Mouse (Mus musculus): ENCODE measurements around the gene Kcnh1.

Kcnh1 gene

GRCm38 (mm10) chr1:192473134-192473533 is 282.6 kb downstream of the Kcnh1 start:
- DNase-seq: no peak

GRCm38 (mm10) chr1:192476704-192477103 is 286.1 kb downstream of the Kcnh1 start:
- no peak for DNase-seq

GRCm38 (mm10) chr1:192477556-192477955 is 287.0 kb downstream of the Kcnh1 start:
- no peak for DNase-seq

DNA sequence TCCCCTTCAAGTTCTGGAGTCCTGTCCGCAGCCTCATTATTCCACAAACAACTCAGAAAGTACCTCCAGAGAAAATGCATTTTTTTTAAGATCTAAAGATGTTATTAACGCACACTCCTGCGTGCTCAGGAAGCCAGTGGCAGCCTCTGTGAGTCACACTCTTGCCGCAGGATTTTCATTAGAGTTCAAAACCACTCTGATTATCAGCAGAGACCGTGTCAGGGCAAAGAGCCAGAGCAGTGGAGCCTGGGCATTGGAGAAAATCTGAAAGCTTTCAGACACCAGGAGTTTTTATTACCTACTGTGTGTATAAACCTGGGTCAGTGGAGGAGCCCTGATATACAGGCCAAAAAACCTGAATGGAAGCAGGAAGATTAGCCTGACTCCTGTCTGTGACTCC is 287.6 kb downstream of the Kcnh1 start:
- no peak for DNase-seq

DNA sequence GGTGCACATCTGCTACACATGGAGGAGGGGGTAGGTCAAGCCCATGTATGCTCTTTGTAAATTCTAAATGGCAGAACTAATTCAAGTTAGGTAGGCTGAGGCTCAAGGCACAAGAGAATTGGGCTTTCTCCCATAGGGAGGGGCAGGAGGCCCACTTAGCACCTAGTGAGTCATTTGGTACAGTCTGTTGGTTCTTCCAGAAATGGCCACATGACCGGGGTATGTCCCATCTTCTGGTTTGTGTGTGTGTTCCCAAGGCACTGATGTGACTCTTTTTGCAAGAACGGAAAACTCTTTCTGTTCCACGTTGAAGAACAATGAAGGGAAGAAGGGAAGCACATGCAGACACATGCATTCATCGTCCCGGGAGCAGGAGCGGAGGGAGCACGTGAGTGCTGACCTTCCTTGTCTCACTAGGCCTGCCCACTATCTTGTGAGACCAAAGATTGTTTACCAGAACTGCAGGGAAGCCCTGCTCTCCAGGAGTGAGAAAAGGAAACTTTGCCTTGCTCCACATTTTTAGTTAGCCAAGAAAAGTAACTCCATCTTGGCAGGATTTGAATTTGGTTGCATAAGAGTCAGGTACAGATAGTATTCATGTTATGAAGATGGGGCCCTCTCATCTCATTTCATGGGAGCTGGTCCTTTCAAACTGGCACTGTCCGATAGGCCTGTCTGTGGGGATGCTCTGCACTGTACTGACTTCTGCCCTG is 289.7 kb downstream of the Kcnh1 start:
- no peak for DNase-seq

DNA sequence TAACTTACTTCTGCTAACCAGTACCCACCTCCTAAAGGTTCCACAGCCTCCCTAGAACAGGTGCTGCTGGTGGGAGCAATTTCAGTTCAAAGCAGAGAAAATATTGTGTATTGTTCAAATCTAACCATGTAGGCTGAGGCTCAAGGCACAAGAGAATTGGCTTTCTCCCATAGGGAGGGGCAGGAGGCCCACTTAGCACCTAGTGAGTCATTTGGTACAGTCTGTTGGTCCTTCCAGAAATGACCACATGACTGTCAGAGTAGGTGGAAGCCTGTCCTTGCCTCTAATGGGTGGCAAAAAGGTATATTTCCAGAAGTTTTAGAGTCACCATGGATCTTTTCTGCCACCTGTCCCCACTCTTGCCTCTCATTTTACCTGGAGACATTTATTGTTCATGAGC is 290.9 kb downstream of the Kcnh1 start:
- DNase-seq: no peak

DNA sequence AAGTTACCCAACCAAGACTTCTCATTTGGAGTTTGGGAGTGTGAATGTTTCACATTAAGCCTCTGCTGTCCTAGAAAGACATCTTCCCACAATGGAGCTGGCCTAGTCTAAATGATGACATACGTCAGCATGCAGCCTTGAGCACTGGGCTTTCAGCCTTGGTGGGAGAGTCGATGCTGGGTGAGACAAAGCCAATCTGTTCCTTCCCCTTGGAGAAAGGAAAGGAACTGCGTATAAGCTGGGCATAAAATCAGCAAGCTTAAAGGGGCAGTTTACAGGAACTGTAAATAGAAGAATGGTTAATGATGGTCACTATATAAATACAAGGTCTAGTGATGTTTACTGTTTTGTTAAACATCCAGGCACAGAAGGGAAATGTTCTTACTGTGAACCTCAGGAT is 294.5 kb downstream of the Kcnh1 start:
- no peak for DNase-seq

GRCm38 (mm10) chr1:192487571-192487970 is 297.0 kb downstream of the Kcnh1 start:
- peak; percentile 61 for DNase-seq

DNA sequence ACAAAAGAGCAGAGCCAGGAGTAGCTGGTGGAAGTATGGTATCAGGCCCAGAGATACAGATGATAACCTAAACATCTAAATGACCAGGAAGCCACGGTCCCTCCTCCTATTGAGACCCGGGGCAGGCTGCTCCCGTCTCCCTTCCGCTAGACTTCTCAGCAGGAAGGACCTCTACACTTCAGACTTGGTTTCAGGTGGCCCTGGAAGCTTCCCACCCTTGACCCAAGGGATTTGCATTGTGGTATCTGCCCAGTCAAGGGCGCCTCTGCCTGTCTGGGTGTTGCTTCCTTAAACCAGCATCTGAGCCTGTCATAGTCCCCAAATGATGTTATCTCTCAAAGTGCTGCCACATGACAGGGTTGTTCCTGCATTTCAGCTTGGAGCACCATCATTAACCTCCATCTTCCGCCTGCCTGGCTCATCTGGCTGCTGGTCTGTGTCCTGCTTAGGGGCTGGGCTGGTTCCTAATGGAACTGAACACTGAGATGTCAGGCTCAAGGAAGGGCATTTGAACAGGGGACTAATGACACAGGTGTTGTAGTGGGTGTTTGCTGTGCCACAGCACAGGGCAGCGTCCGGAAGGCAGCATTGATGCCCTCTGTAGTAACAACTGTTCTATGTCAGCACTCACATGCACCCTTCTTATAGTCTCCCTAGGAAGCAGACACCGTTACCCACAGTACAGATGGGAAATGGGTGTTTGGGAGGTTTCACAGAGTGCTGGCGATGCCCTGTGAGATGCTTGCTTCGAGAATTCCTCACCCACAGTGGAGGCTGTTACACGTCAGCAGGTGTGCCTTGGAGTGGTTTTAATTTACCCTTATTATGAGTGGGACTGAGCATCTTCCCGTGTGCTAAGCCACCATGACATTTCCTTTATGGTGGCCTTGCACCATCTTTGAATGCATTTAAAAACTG is 299.6 kb downstream of the Kcnh1 start:
- DNase-seq: no peak

- DNase-seq: no peak
These were observed 306.9 kb downstream of the Kcnh1 start for GRCm38 (mm10) chr1:192497505-192497904.

- no peak for DNase-seq
These were observed 311.4 kb downstream of the Kcnh1 start for GRCm38 (mm10) chr1:192502016-192502415.

- DNase-seq: no peak
These were observed 312.3 kb downstream of the Kcnh1 start for GRCm38 (mm10) chr1:192502835-192503234.

DNA sequence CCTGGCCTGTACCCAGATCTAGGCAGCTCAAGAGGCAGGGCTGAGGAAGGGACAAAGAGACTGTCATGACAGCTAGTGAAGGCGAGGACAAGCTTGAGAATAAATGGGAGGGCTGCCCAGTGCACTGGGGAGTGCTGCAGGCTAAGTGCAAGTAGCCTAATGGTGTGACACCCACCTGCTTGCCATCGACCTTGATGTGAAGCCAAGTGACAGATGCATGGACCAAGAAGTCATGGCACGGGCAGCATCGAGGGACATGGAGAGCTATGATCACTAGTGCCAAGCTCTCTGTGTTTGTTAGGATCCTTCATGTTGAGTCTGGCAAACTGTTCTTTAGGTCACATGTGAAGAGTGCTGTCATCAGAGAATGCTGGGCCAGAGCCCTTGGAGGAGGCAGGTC is 313.1 kb downstream of the Kcnh1 start:
- DNase-seq: peak; percentile 39

GRCm38 (mm10) chr1:192512821-192513220 is 322.2 kb downstream of the Kcnh1 start:
- DNase-seq: no peak

GRCm38 (mm10) chr1:192515373-192515772 is 324.8 kb downstream of the Kcnh1 start:
- no peak for DNase-seq

DNA sequence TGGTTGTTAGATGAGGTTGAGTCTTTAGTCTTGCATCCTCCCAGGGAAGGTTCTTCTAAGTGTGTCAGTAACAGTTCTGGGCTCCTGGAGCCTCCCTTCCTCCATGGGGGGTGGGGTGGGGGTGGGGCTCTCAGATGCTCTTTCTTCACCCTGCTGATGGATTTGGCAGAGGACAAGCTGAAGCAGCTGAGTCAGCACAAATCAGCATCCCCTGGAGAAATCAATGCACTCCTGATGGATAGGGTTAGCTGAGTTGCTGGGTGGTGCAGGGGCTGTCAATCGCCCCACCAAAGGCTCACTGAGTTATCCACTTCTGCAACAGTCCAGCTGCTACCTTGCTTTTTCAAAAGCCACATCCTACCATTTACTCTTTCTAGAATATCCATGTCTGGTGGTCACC is 329.1 kb downstream of the Kcnh1 start:
- DNase-seq: no peak

GRCm38 (mm10) chr1:192520836-192521435 is 330.4 kb downstream of the Kcnh1 start:
- no peak for DNase-seq

GRCm38 (mm10) chr1:192522376-192523178 is 332.0 kb downstream of the Kcnh1 start:
- no peak for DNase-seq

GRCm38 (mm10) chr1:192525711-192526350 is 335.3 kb downstream of the Kcnh1 start:
- no peak for DNase-seq

GRCm38 (mm10) chr1:192531490-192532146 is 341.0 kb downstream of the Kcnh1 start:
- DNase-seq: no peak

DNA sequence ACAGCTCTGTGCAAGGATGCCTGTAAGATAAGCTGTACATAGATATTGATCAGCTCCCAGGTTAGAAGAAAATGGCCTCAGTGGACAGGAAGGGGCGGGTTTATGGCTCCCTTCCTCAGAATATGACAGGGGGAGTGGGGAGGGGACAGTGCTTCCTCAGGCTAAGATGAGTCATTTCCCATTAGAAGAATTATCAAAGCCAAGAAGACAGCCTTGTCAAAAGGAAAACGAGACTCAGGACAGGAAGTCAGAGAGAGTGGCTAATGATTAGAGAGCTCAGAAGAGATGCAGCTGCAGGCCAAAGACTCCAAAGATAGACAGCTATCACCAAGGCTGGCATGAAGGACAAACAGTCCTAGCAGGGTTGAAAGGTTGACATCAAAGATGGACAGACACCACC is 341.6 kb downstream of the Kcnh1 start:
- DNase-seq: no peak

DNA sequence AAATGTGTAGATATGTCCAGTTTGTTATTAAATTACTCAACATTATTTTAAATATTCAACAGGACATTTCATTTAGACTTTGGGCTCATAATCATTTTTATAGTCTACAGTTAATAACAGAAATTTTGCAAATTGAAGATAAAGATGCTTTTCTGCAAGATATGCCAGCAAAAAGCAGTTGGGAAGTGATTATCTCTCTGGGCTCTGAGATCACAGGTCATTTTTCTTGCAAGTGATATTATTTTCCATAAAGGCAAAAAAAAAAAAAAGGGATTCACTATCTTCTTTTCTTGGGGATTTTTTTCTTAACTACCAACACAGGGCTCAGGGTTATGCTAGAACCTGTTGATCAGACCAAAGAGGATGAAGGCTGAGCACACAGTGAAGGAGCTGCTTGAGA is 342.4 kb downstream of the Kcnh1 start:
- no peak for DNase-seq
